Mouse (Mus musculus) limb, embryonic 13.5 days (tissue): ENCODE measurements around the gene Mucl3. TPM values are rescaled to one million over a fixed set of nuclear protein-coding genes. Genes with fewer than 3 reads are reported as not detected.

Experiments
- ATAC-seq: fragments of 200-750 bp; cut with Nextera tagmentation; 2 replicates; pipeline ENCODE4 v1.8.0; 2017; ENCODE audit warnings: low read depth, moderate number of reproducible peaks, moderate TSS enrichment; ENCODE audit not compliant: low FRiP score
- H3K27ac ChIP-seq: fragments of 300-500 bp; sonication (generic); 2 replicates; pipeline ENCODE4 v1.5.1; 2015; ENCODE audit warnings: inconsistent platforms, mild to moderate bottlenecking, moderate library complexity
- H3K27me3 ChIP-seq: fragments of 300-500 bp; sonication (generic); 2 replicates; pipeline ENCODE4 v1.6.1; 2015; ENCODE audit warnings: mild to moderate bottlenecking, inconsistent platforms
- H3K36me3 ChIP-seq: fragments of 300-500 bp; sonication (generic); 2 replicates; pipeline ENCODE4 v1.6.1; 2015; ENCODE audit warnings: inconsistent platforms, mild to moderate bottlenecking, moderate library complexity
- H3K4me1 ChIP-seq: fragments of 300-500 bp; sonication (generic); 2 replicates; pipeline ENCODE4 v1.6.1; 2015; ENCODE audit warnings: inconsistent platforms
- H3K4me2 ChIP-seq: fragments of 300-500 bp; sonication (generic); replicated peaks from 2 replicates; pipeline ENCODE4 v1.6.1; 2015; ENCODE audit warnings: inconsistent platforms, mild to moderate bottlenecking, moderate library complexity
- H3K4me3 ChIP-seq: fragments of 300-500 bp; sonication (generic); 2 replicates; pipeline ENCODE4 v1.5.1; 2015; ENCODE audit warnings: moderate library complexity, mild to moderate bottlenecking, inconsistent platforms
- H3K9ac ChIP-seq: fragments of 300-500 bp; sonication (generic); 2 replicates; pipeline ENCODE4 v1.6.1; 2015; ENCODE audit warnings: mild to moderate bottlenecking, inconsistent platforms
- H3K9me3 ChIP-seq: fragments of 300-500 bp; sonication (generic); 2 replicates; pipeline ENCODE4 v1.6.1; 2016; ENCODE audit warnings: inconsistent platforms
- WGBS: fragments of 180-500 bp; shearing (Covaris S2); methylation state at CpG from one replicate; pipeline ENCODE4 v1.1.7; 2015; 5-methylcytosine and 5-hydroxymethylcytosine counted together
- polyA plus RNA-seq: library from polyadenylated mRNA; unstranded; fragments of >200 nt; fragmentation: Nextera tagmentation; extraction: Ambion mirVana; gene quantifications from 2 replicates; pipeline ENCODE4 v1.2.1, GENCODE M21; 2015

Mucl3 gene
- polyA plus RNA-seq: 0.11 and 0.24 TPM in 2 replicates

- Histone ChIP-seq H3K27me3 (peaks cover 10% of the 10 kb centered on the region), H3K4me2 (no peak within 1 kb of the TSS)
- 73% methylated on average over 13 of the region's 13 CpGs for WGBS
These were observed at the start of gene Mucl3 for GRCm38 (mm10) chr17:35643609-35644236. TSS of gene Mucl3 (minus strand) at chr17:35643695.

DNA sequence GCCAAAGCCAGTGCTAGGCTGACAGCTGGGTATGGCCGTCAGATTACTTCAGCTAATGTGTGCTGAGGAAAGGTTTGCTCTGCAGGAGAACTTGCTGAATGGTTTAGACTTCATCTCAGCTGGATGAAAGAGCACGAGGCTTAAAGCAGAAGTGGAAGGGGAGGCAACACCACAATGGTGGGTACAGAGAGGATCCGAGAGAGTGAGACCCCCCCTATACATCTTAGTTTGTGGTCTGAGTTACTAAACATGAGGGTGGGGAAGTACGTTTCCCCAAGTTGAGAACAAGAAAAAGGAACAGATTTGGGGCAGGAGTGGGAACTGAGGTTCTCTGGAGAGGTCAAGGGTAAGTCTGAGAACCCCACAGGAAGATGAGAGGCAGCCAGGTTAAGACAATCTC lies 48.9 kb upstream of the Mucl3 start:
- Histone ChIP-seq H3K9me3 (peaks cover 4% of the 10 kb centered on the region), H3K36me3 (peaks cover 76% of the 10 kb centered on the region)
- 76% methylated on average over 4 of the region's 4 CpGs for WGBS

More at GRCm38 (mm10) chr17:35643609-35644236, at the start of gene Mucl3:
- no peak for ATAC-seq
- no peak within 1 kb of the TSS for H3K27ac ChIP-seq
- H3K9me3 ChIP-seq: no peaks in the 10 kb centered on the region
- H3K9ac ChIP-seq: no peak within 1 kb of the TSS
- H3K36me3 ChIP-seq: no peaks in the 10 kb centered on the region
- no peak within 1 kb of the TSS for H3K4me3 ChIP-seq
- H3K4me1 ChIP-seq: peaks cover under 1% of the 10 kb centered on the region; the same call in 1 of the 2 replicates

DNA sequence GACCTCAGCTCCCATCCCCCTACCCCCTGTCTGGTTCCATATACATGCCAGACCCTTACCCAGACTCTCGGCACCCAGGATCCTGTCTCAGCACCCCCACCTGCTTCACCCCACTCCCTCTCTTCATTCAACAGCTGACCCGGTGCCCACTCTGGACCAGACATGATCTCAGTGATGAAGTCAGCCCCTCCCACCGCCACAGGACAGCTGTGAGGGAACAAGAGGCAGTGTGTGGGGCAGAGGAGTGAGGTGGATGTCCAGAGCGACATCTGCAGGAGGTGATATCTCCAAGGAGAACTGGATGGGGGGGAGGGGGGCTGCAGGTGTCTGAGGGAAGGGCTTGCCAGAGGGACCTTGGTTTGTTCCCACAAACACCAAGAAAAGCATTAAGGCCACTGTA lies 48.3 kb upstream of the Mucl3 start:
- no peak overlapping the region for H3K4me2 ChIP-seq
- no peak overlapping the region for H3K27ac ChIP-seq
- H3K4me1 ChIP-seq: peaks cover 2% of the 10 kb centered on the region
- no peak overlapping the region for H3K9ac ChIP-seq
- 77% methylated on average over 4 of the region's 4 CpGs for WGBS
- H3K4me3 ChIP-seq: no peak overlapping the region
- no peaks in the 10 kb centered on the region for H3K27me3 ChIP-seq
- ATAC-seq: no peak
- H3K9me3 ChIP-seq: peaks cover 4% of the 10 kb centered on the region
- H3K36me3 ChIP-seq: peaks cover 82% of the 10 kb centered on the region

More for the DNA sequence above, 48.9 kb upstream of the Mucl3 start:
- Histone ChIP-seq H3K27ac (no peak overlapping the region), H3K9ac (no peak overlapping the region), H3K4me3 (no peak overlapping the region), H3K27me3 (peaks cover under 1% of the 10 kb centered on the region; the same call in 1 of the 2 replicates), H3K4me1 (peaks cover 7% of the 10 kb centered on the region), H3K4me2 (no peak overlapping the region)
- ATAC-seq: no peak

DNA sequence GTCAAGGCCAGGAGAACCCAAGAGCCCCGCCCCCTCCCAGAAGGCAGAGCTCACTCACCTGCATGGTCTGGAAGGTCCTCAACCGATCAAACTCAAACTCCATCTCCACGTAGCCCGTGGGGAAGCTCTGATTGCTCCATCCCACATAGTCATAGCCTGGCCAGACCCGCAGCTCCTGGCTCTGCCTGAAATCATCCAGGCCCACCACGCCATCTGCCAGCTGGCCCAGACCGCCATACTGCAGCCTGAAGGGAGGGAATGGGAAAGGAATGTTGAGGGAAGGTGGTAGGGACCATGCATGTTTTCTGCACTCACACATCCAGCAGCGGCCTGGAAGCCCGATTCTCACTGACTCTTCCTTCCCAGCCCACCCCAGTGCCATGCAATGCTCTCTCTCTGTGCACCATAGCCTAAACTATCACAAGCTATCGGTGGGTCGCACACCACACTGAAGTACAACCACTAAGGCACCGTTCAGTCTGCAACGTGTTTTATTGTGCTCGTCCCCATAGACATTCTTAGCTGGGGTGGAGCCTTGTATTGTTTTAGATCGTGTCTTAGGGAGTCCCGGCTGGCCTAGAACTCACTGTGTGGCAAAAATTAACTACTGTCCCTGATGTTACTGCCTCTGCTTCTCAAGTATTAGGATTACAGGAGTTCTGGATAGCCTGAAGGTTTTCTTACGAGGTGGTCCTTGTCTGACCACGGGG lies 46.6 kb upstream of the Mucl3 start:
- H3K36me3 ChIP-seq: peaks cover 92% of the 10 kb centered on the region
- ATAC-seq: no peak
- no peaks in the 10 kb centered on the region for H3K4me1 ChIP-seq
- no peak overlapping the region for H3K4me2 ChIP-seq
- no peak overlapping the region for H3K9ac ChIP-seq
- WGBS: 91% methylated on average over 18 of the region's 18 CpGs
- H3K4me3 ChIP-seq: no peak overlapping the region
- H3K27me3 ChIP-seq: no peaks in the 10 kb centered on the region
- no peaks in the 10 kb centered on the region for H3K9me3 ChIP-seq
- no peak overlapping the region for H3K27ac ChIP-seq

DNA sequence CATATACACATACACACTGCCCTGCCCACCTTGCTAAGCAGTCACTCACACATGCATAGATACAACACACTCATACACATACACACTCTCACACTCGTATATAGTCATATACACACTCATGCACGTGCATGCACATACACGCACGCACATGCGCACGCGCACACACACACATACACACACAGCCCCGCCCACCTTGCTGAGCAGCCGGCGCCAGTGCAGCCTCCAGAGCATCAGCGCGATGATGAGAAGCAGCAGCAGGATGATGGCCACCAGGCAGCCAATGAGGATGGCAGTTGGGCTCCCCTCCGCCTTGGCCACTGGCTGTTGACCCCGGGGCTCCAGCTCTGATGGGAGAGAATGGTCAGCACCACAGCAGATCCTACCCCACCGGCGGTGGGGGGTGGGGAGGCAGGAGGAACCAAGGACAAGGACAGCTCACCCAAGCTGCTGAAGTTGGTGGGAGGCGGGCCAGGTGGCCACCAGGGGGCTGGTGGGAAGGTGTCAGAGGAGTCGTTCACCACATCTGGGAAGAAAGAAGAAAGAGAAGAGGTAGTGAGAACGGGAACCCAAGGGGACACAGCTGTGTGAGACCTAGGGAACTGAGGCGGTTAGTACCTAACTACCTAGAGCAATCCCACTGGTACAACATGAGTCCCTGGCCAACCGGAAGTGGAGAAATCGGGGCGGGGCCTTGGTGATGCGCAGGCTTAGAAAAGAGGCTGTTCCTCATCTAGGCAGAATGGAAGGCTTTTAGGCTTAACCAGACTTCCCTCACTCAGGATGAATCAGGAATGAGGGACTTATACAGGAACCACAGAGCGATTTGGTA lies 45.1 kb upstream of the Mucl3 start:
- no peak overlapping the region for H3K4me3 ChIP-seq
- H3K36me3 ChIP-seq: peaks cover 99% of the 10 kb centered on the region
- no peak for ATAC-seq
- no peak overlapping the region for H3K4me2 ChIP-seq
- 83% methylated on average over 25 of the region's 25 CpGs for WGBS
- no peaks in the 10 kb centered on the region for H3K4me1 ChIP-seq
- H3K9ac ChIP-seq: no peak overlapping the region
- no peak overlapping the region for H3K27ac ChIP-seq
- H3K27me3 ChIP-seq: no peaks in the 10 kb centered on the region
- no peaks in the 10 kb centered on the region for H3K9me3 ChIP-seq

- no peaks in the 10 kb centered on the region for H3K4me1 ChIP-seq
- WGBS: 67% methylated on average over 9 of the region's 9 CpGs
- no peak overlapping the region for H3K4me2 ChIP-seq
- peaks cover 89% of the 10 kb centered on the region for H3K36me3 ChIP-seq
- no peaks in the 10 kb centered on the region for H3K27me3 ChIP-seq
- no peaks in the 10 kb centered on the region for H3K9me3 ChIP-seq
- H3K27ac ChIP-seq: no peak overlapping the region
- H3K4me3 ChIP-seq: no peak overlapping the region
- H3K9ac ChIP-seq: no peak overlapping the region
- no peak for ATAC-seq
These were observed 41.6 kb upstream of the Mucl3 start for GRCm38 (mm10) chr17:35685061-35685460.

DNA sequence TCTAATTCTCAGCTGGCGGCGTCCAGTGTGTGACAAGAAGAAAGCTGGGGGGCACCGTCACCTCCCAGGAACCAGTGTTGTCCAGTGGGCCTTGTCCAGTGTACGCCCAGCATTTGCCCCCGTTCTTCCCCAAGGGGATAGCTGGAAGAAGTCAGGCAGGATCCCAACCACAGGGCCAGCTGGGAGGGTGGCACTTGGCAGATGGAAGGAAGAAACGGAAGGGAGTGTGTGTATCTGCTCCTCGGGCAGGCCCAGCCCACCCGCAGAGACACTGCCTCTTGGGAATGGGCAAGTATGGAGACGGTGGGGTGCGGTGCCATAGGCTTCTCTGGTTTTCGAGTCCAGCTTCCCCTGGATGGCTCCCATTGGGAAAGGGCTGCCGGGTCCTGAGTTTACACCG lies 38.5 kb upstream of the Mucl3 start:
- Histone ChIP-seq H3K27ac (no peak overlapping the region), H3K4me3 (no peak overlapping the region), H3K27me3 (no peaks in the 10 kb centered on the region), H3K36me3 (peaks cover 58% of the 10 kb centered on the region), H3K4me2 (no peak overlapping the region), H3K9me3 (no peaks in the 10 kb centered on the region), H3K4me1 (no peaks in the 10 kb centered on the region), H3K9ac (no peak overlapping the region)
- no peak for ATAC-seq
- WGBS: 88% methylated on average over 13 of the region's 13 CpGs

GRCm38 (mm10) chr17:35680591-35680990 lies 37.1 kb upstream of the Mucl3 start:
- H3K4me1 ChIP-seq: no peaks in the 10 kb centered on the region
- 51% methylated on average over 6 of the region's 6 CpGs for WGBS
- no peak overlapping the region for H3K4me3 ChIP-seq
- H3K4me2 ChIP-seq: no peak overlapping the region
- no peak overlapping the region for H3K27ac ChIP-seq
- H3K36me3 ChIP-seq: peaks cover 45% of the 10 kb centered on the region
- no peaks in the 10 kb centered on the region for H3K9me3 ChIP-seq
- no peak for ATAC-seq
- no peaks in the 10 kb centered on the region for H3K27me3 ChIP-seq
- H3K9ac ChIP-seq: no peak overlapping the region

DNA sequence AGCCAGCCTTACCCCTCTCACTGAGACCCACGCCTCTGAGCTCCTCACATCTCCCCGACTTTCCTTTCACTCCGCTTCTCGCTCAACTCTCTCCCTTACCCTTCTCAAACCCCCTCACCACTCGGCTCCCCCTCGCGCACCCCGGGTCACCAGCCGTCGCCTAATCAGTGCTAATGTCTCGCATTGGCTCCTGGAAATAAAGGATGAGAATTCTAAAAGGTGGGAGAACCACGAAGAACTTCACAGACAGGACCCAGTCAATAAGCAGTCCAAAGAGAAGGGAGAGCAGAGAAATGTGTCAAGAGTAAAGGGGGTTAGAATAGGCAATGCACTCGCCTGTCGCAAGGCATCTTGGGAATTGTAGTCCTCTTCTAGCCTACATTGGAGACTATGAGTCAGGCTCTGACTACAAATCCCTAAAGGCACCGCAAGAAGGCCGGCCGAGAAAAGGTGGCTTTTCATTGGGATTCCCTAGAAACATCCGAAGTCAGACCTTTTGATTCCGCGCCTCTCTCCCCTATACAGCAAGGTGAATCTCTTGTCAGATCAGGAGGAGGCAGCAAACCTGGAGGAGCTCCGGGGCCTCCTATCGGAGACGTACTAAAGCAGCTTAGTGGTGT lies 30.0 kb upstream of the Mucl3 start, which contains the start of gene Gtf2h4:
Gtf2h4 (minus strand) TSS at position 324 of the 620 bp plus-strand sequence.
- ATAC-seq: peak; percentile 98

GRCm38 (mm10) chr17:35672527-35672926 lies 29.0 kb upstream of the Mucl3 start:
- H3K4me2 ChIP-seq: peak overlapping the region; percentile 91

More for the DNA sequence above, 30.0 kb upstream of the Mucl3 start, which contains the start of gene Gtf2h4:
- Histone ChIP-seq H3K36me3 (peaks cover 27% of the 10 kb centered on the region), H3K9ac (peak within 1 kb of the TSS; percentile 84), H3K27ac (no peak within 1 kb of the TSS), H3K4me3 (peak within 1 kb of the TSS; percentile 65), H3K9me3 (no peaks in the 10 kb centered on the region), H3K4me2 (peak within 1 kb of the TSS; percentile 91), H3K27me3 (no peaks in the 10 kb centered on the region), H3K4me1 (peaks cover 8% of the 10 kb centered on the region)
- 2% methylated on average over 23 of the region's 23 CpGs for WGBS

DNA sequence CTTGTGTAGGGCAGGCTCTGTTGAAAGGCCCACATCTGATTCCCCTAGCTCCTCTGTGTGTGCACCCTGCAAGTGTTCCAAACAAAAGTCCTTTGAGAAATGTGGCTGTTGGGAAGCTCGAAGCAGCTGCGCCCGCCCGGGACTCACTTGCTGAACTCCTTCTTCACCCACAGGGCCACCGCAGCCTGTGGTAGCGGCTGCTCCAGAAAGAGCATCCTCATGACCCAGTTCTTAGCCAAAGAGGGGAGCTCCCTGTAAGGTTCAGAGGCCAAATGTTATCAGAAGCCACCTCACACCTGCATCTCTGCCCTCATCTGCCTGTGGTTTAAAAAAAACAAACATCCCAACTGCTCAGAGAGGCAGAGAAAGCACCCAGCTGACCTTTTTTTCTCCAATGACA lies 28.4 kb upstream of the Mucl3 start:
- 91% methylated on average over 6 of the region's 6 CpGs for WGBS
- Histone ChIP-seq H3K9ac (no peak overlapping the region), H3K4me3 (no peak overlapping the region), H3K4me1 (peaks cover 17% of the 10 kb centered on the region), H3K9me3 (no peaks in the 10 kb centered on the region), H3K36me3 (peaks cover 27% of the 10 kb centered on the region), H3K27ac (no peak overlapping the region), H3K27me3 (no peaks in the 10 kb centered on the region), H3K4me2 (no peak overlapping the region)
- no peak for ATAC-seq

More at GRCm38 (mm10) chr17:35672527-35672926, 29.0 kb upstream of the Mucl3 start:
- H3K4me3 ChIP-seq: peak overlapping the region; percentile 65
- 90% methylated on average over 6 of the region's 6 CpGs for WGBS
- H3K9ac ChIP-seq: peak overlapping the region; percentile 84
- peaks cover 16% of the 10 kb centered on the region for H3K4me1 ChIP-seq
- H3K36me3 ChIP-seq: peaks cover 27% of the 10 kb centered on the region
- no peak for ATAC-seq
- H3K27me3 ChIP-seq: no peaks in the 10 kb centered on the region
- H3K9me3 ChIP-seq: no peaks in the 10 kb centered on the region
- no peak overlapping the region for H3K27ac ChIP-seq
